Mouse (Mus musculus): Measurements from ENCODE around the gene Kcnc3. TPM values are rescaled to one million over a fixed set of nuclear protein-coding genes. Genes with fewer than 3 reads are reported as not detected.

Kcnc3 gene
- polyA plus RNA-seq, 1 experiment from 2014 or later = 1.8 TPM

DNA sequence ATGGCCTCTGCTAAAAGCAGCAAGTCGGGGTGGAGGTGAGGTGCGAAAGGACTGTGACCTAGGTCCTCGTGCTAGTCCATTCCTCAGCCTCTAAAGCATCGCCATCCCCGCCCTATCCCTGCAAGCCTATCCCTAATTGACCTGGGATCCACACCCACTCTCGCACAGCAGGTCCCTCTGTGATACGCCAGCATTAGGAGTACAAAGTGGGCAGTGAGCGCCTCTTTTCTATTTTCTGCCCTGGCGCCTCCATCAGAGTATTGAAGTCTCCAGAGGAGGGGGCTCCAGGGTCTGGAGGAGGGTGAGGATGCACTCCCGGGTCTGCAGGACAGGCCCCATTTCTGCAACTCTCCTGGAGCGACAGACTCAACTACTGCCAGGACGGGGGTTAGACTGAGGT is 2.1 kb upstream of the Kcnc3 start:
- H3K4me1 ChIP-seq = peaks cover 53% of the 10 kb centered on the region
- H3K27ac ChIP-seq = no peak overlapping the region
- peak overlapping the region; percentile 99 for H3K4me2 ChIP-seq
- no peaks in the 10 kb centered on the region for H3K36me3 ChIP-seq
- peaks cover 79% of the 10 kb centered on the region for H3K27me3 ChIP-seq
- 8% methylated on average over 12 of the region's 12 CpGs for WGBS
- no peak for ATAC-seq (ENCODE audit: insufficient number of reproducible peaks, insufficient read depth, low FRiP score, low TSS enrichment, low read depth)
- no peaks in the 10 kb centered on the region for H3K9me3 ChIP-seq
- peak overlapping the region; percentile 61 for H3K9ac ChIP-seq
- H3K4me3 ChIP-seq = peak overlapping the region; percentile 62

DNA sequence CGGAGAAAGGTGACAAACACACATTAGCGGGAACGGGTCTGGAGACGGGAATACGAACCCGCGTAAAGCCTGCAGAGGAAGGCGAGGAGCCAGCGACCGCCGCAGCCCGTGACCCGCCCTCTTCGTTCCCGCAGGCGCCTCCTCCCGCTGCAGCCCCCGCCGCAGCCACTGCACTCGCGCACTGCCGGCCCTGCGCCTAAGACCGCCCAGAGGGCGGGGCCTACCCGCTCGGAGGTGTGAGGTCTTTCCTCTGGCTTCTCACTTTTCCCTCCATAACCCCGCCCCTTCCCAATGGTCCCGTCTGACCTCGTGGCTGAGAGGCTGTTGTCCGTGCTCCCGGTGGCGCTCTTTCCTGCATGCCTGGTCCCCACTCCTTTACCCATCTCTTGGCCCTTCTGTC is 1.3 kb upstream of the Kcnc3 start:
- Histone ChIP-seq H3K27me3 (peaks cover 87% of the 10 kb centered on the region), H3K4me1 (peaks cover 61% of the 10 kb centered on the region)
- ATAC-seq (ENCODE audit: insufficient number of reproducible peaks, insufficient read depth, low FRiP score, low TSS enrichment, low read depth) = 0 out of 2 replicates have a peak, but pooled peaks have one; percentile 12

DNA sequence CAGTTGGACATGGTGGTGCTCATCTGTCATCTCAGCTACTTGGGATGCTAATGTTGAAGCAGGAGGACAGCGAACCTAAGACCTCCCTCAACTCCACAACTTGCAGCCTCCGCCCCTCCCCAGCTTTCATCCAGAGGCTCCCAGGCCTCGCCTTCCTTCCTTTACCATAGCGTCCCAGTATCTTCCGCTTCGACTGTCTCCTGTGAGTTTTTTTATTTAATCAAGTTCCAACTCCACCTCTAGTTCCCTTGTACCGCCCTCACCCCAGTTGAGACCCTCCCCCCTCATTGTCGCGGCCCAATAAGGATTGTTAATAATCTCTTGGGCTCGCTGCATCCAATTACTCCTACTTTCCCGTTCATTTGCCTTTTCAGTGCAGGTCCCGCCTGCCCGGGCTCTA is 518 bp upstream of the Kcnc3 start:
- ATAC-seq (ENCODE audit: insufficient number of reproducible peaks, insufficient read depth, low FRiP score, low TSS enrichment, low read depth) = no peak
- peak overlapping the region; percentile 62 for H3K4me3 ChIP-seq
- peak overlapping the region; percentile 44; the same call in 1 of the 2 replicates for H3K27ac ChIP-seq
- H3K9ac ChIP-seq = no peak overlapping the region
- H3K27me3 ChIP-seq = peaks cover 86% of the 10 kb centered on the region
- peaks cover 62% of the 10 kb centered on the region for H3K4me1 ChIP-seq
- no peaks in the 10 kb centered on the region for H3K36me3 ChIP-seq
- WGBS = 3% methylated on average over 13 of the region's 13 CpGs
- H3K4me2 ChIP-seq = peak overlapping the region; percentile 99
- H3K9me3 ChIP-seq = no peaks in the 10 kb centered on the region

More for the DNA sequence above, 1.3 kb upstream of the Kcnc3 start:
- H3K36me3 ChIP-seq = no peaks in the 10 kb centered on the region
- H3K4me3 ChIP-seq = peak overlapping the region; percentile 62
- no peak overlapping the region for H3K27ac ChIP-seq
- H3K9ac ChIP-seq = peak overlapping the region; percentile 61
- 0% methylated on average over 33 of the region's 33 CpGs for WGBS
- H3K9me3 ChIP-seq = no peaks in the 10 kb centered on the region
- H3K4me2 ChIP-seq = peak overlapping the region; percentile 99

DNA sequence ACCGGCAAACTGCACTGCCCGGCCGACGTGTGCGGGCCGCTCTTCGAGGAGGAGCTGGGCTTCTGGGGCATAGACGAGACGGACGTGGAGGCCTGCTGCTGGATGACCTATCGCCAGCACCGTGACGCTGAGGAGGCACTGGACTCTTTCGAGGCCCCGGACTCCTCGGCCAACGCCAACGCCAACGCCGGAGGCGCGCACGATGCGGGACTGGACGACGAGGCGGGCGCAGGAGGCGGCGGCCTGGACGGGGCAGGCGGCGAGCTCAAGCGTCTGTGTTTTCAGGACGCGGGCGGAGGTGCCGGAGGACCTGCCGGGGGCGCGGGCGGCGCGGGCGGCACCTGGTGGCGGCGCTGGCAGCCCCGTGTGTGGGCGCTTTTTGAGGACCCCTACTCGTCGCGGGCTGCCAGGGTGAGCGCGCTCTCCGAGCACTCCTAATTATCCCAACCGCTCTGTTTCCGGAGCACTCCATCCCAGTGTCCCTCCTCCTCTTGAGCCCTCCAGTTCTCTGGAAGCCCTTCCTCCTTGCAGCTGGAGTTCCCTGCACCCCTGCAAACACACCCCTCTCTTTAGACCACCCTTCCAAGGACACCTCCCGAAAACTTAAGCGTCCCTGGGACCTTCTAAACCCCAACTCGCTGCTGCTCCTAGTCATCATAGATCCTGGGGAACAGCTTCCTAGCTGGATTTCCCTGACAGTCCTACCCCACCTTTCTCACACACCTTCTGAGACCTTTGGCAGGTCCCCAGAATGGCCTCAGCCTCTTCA is 1.1 kb downstream of the Kcnc3 start:
- H3K9ac ChIP-seq = peak overlapping the region; percentile 71
- peaks cover 70% of the 10 kb centered on the region for H3K27me3 ChIP-seq
- H3K4me1 ChIP-seq = peaks cover 62% of the 10 kb centered on the region
- WGBS = under 1% methylated on average over 53 of the region's 60 CpGs
- ATAC-seq (ENCODE audit: insufficient number of reproducible peaks, insufficient read depth, low FRiP score, low TSS enrichment, low read depth) = no peak
- H3K36me3 ChIP-seq = peaks cover 6% of the 10 kb centered on the region; the same call in 1 of the 2 replicates
- H3K9me3 ChIP-seq = no peaks in the 10 kb centered on the region
- H3K27ac ChIP-seq = no peak overlapping the region
- H3K4me2 ChIP-seq = peak overlapping the region; percentile 99
- H3K4me3 ChIP-seq = peak overlapping the region; percentile 62

DNA sequence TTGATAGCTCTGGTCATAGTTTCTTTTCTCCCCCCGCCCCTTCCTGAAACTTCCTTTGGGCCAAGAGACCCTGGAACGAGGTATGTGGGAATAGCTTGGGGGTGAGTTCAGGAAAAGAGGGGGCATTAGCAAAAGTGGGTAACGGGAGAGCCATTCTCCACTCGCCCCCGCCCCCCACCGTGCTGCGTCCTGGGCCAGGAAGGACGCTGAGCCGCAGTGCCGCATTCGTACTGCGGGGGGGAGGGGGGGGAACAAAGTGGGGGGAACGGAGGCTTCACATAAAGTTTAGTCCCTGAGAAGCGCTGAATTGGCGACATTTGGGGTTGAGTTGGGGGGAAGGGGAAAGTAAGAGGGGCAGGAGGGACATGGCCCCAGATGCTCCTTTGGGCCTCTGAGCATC is 2.6 kb downstream of the Kcnc3 start:
- Histone ChIP-seq H3K4me2 (peak overlapping the region; percentile 99), H3K9me3 (no peaks in the 10 kb centered on the region), H3K4me3 (peak overlapping the region; percentile 62; the same call in 1 of the 2 replicates), H3K27me3 (peaks cover 55% of the 10 kb centered on the region), H3K36me3 (peaks cover 6% of the 10 kb centered on the region; the same call in 1 of the 2 replicates), H3K4me1 (peaks cover 52% of the 10 kb centered on the region), H3K27ac (no peak overlapping the region), H3K9ac (no peak overlapping the region)
- 1% methylated on average over 15 of the region's 15 CpGs for WGBS
- ATAC-seq (ENCODE audit: insufficient number of reproducible peaks, insufficient read depth, low FRiP score, low TSS enrichment, low read depth) = no peak

DNA sequence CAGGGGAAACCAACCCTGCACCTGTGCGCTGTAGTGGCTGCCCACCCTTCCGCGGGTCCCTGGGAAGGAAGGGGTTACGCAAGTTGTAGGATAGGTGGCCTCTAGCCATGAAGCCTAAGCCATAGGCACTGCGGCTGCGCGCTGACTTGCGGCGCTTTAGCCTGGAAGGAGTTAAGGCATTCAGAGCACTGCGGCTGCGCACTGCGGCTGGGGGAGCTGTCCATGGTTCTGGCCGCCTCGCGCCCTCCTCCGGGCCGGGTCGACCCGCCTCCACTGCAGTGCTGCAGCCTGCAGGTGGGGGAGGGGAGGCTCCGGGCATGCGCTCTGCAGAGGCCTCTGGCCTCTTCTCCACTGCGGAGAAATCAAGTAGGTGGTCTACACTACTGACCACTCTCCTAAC is 3.3 kb downstream of the Kcnc3 start:
- peaks cover 48% of the 10 kb centered on the region for H3K27me3 ChIP-seq
- ATAC-seq (ENCODE audit: insufficient number of reproducible peaks, insufficient read depth, low FRiP score, low TSS enrichment, low read depth) = no peak

DNA sequence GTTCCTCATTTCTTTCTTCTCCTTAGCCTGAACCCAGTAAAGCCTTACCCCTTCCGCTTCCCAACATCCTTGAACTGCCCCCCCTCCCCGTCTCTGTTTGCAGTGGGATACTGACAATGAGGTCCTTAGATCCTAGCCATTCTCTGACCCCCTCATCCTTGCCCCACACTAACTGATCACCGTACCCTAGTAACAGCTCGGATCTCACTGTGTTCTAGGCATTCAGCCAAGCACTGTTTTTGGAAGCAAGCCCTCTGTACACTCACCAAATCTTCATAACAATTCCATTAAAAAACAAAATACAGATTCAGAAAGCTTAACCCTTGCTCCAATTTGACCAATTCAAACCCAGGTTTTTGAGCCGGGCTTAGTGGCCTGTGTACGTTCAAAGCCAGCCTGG is 3.8 kb downstream of the Kcnc3 start:
- Histone ChIP-seq H3K4me1 (peaks cover 40% of the 10 kb centered on the region), H3K4me2 (peak overlapping the region; percentile 99; the same call in 1 of the 2 replicates), H3K4me3 (no peak overlapping the region; the same call in 1 of the 2 replicates), H3K36me3 (peaks cover 6% of the 10 kb centered on the region; the same call in 1 of the 2 replicates), H3K27ac (no peak overlapping the region), H3K9ac (no peak overlapping the region), H3K27me3 (peaks cover 44% of the 10 kb centered on the region), H3K9me3 (no peaks in the 10 kb centered on the region)
- no peak for ATAC-seq (ENCODE audit: insufficient number of reproducible peaks, insufficient read depth, low FRiP score, low TSS enrichment, low read depth)
- WGBS = 58% methylated on average over 6 of the region's 6 CpGs

More for the DNA sequence above, 3.3 kb downstream of the Kcnc3 start:
- Histone ChIP-seq H3K36me3 (peaks cover 6% of the 10 kb centered on the region; the same call in 1 of the 2 replicates), H3K4me2 (peak overlapping the region; percentile 99), H3K4me3 (peak overlapping the region; percentile 23), H3K9ac (no peak overlapping the region), H3K9me3 (no peaks in the 10 kb centered on the region), H3K27ac (no peak overlapping the region), H3K4me1 (peaks cover 44% of the 10 kb centered on the region)
- 0% methylated on average over 22 of the region's 22 CpGs for WGBS

DNA sequence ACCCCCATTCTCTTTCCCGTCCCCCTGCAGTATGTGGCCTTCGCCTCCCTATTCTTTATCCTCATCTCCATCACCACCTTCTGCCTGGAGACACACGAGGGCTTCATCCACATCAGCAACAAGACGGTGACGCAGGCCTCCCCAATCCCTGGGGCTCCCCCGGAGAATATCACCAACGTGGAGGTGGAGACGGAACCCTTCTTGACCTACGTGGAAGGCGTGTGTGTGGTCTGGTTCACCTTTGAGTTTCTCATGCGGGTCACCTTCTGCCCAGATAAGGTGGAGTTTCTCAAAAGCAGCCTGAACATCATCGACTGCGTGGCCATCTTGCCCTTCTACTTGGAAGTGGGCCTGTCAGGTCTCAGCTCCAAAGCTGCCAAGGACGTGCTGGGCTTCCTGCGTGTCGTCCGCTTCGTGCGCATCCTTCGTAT is 4.7 kb downstream of the Kcnc3 start:
- Histone ChIP-seq H3K36me3 (peaks cover 6% of the 10 kb centered on the region; the same call in 1 of the 2 replicates), H3K4me3 (no peak overlapping the region), H3K9me3 (no peaks in the 10 kb centered on the region), H3K27me3 (peaks cover 37% of the 10 kb centered on the region), H3K27ac (no peak overlapping the region), H3K4me2 (no peak overlapping the region), H3K9ac (no peak overlapping the region), H3K4me1 (peaks cover 32% of the 10 kb centered on the region)
- WGBS = 93% methylated on average over 20 of the region's 20 CpGs
- ATAC-seq (ENCODE audit: insufficient number of reproducible peaks, insufficient read depth, low FRiP score, low TSS enrichment, low read depth) = no peak

DNA sequence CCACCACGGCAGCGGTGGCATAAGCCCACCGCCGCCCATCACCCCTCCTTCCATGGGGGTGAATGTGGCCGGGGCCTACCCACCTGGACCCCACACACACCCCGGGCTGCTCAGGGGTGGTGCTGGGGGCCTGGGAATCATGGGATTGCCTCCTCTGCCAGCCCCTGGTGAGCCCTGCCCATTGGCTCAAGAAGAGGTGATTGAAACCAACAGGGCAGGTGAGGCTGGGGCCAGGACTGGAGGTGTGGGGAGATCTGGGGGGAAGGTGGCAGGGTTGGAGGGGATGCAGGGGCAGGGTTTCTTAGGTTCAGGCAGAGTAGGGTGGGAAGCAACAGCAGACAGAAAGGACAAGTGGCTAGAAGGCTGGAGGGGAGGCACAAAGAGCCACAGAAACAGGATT is 5.6 kb downstream of the Kcnc3 start:
- no peak for ATAC-seq (ENCODE audit: insufficient number of reproducible peaks, insufficient read depth, low FRiP score, low TSS enrichment, low read depth)
- Histone ChIP-seq H3K9me3 (no peaks in the 10 kb centered on the region), H3K27ac (no peak overlapping the region), H3K9ac (no peak overlapping the region), H3K4me2 (no peak overlapping the region), H3K36me3 (peaks cover 6% of the 10 kb centered on the region; the same call in 1 of the 2 replicates), H3K27me3 (peaks cover 38% of the 10 kb centered on the region), H3K4me1 (peaks cover 28% of the 10 kb centered on the region), H3K4me3 (no peak overlapping the region)
- WGBS = 94% methylated on average over 6 of the region's 6 CpGs

DNA sequence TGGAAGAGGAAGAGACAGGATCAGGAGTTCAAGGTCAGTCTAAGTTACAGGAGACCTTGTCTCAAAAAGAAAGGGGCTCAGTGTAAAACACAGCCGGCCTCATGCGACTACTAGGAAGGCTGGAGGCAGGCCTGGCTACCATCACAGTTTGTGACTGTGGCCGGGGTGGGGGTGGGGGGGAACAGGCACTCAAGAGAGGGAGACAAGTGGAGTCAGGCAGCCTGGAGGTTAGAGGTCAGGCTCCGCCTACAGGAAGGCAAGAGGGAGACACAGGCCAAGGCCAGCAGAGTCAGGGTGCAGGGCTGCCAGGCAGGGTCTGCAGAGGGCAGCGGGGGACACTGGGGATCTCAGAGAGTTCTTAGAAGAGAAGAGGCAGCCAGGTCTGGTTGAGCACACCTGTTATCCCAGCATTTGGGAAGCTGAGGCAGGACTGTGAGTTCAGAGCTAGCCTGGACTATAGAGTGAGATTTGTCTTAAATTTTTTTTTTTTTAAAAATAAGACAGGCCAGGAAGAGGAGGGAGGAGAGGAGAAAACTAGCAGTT is 6.6 kb downstream of the Kcnc3 start:
- WGBS = 41% methylated on average over 5 of the region's 5 CpGs
- ATAC-seq (ENCODE audit: insufficient number of reproducible peaks, insufficient read depth, low FRiP score, low TSS enrichment, low read depth) = no peak
- Histone ChIP-seq H3K27me3 (peaks cover 38% of the 10 kb centered on the region), H3K9ac (no peak overlapping the region), H3K27ac (no peak overlapping the region), H3K4me2 (no peak overlapping the region), H3K9me3 (no peaks in the 10 kb centered on the region), H3K4me3 (no peak overlapping the region), H3K36me3 (peaks cover 6% of the 10 kb centered on the region; the same call in 1 of the 2 replicates), H3K4me1 (peaks cover 23% of the 10 kb centered on the region)

DNA sequence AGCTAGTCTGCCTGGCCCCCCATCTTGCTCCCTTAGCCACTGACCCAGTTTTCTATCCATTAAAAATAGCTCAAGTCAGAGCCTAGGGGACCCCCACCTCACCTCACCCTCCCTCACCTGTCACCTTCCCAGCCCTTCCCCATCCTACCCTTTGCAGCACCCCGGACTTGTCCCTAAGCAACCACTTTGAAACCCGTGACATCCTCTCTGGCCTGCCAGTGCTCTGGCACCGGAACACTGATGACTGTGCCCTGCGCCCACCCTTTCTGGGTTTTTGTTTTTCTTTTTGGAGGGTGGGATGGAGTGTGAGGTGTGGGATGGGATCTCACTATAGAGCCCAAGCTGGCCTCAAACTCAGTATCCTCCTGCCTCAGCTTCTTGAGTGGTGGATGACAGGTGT is 7.2 kb downstream of the Kcnc3 start:
- WGBS = 91% methylated on average over 4 of the region's 4 CpGs

More for the DNA sequence above, 7.2 kb downstream of the Kcnc3 start:
- no peak for ATAC-seq (ENCODE audit: insufficient number of reproducible peaks, insufficient read depth, low FRiP score, low TSS enrichment, low read depth)
- H3K9ac ChIP-seq = no peak overlapping the region
- H3K4me1 ChIP-seq = peaks cover 26% of the 10 kb centered on the region
- H3K27me3 ChIP-seq = peaks cover 38% of the 10 kb centered on the region
- no peak overlapping the region for H3K27ac ChIP-seq
- no peak overlapping the region for H3K4me3 ChIP-seq
- H3K36me3 ChIP-seq = peaks cover 6% of the 10 kb centered on the region; the same call in 1 of the 2 replicates
- no peak overlapping the region for H3K4me2 ChIP-seq
- H3K9me3 ChIP-seq = no peaks in the 10 kb centered on the region

Data from embryonic facial prominence, embryonic 13.5 days (tissue).